Mouse (Mus musculus) E14TG2a.4 (cell line): ENCODE measurements around the gene B3galnt1.

ENCODE experiments used
- H3K27me3 ChIP-seq: 2 replicates; pipeline ENCODE4 v1.6.1; 2014; ENCODE audit warnings: low read length, control low read depth; ENCODE audit not compliant: insufficient read depth
- H3K36me3 ChIP-seq: 2 replicates; pipeline ENCODE4 v1.6.1; 2014; ENCODE audit warnings: low read length, control low read depth; ENCODE audit not compliant: insufficient read depth
- H3K4me1 ChIP-seq: replicated peaks from 2 replicates; pipeline ENCODE4 v1.6.1; 2014; ENCODE audit warnings: low read depth, low read length, control low read depth
- H3K4me3 ChIP-seq: replicated peaks from 2 replicates; pipeline ENCODE4 v1.5.1; 2014; ENCODE audit warnings: mild to moderate bottlenecking, low read length
- H3K9me3 ChIP-seq: 2 replicates; pipeline ENCODE4 v1.6.1; 2014; ENCODE audit warnings: low read length, control low read depth
- CTCF ChIP-seq: conservative IDR thresholded peaks from 2 replicates; pipeline ENCODE4 v1.5.1; 2014; ENCODE audit warnings: low read length
- NANOG ChIP-seq: IDR thresholded peaks from 2 replicates; pipeline ENCODE4 v1.6.1; 2014; ENCODE audit warnings: borderline replicate concordance, low read length, mixed read lengths
- POU5F1 ChIP-seq: IDR thresholded peaks from 2 replicates; pipeline ENCODE4 v1.6.1; 2014; ENCODE audit warnings: low read length, borderline replicate concordance

Gene B3galnt1

GRCm38 (mm10) chr3:69598261-69599165 lies at the start of gene B3galnt1:
Gene B3galnt1 (minus strand): TSS chr3:69598960.
- peaks cover 24% of the 10 kb centered on the region for H3K27me3 ChIP-seq
- H3K4me1 ChIP-seq: peaks cover 49% of the 10 kb centered on the region
- no peaks in the 10 kb centered on the region for H3K36me3 ChIP-seq
- H3K4me3 ChIP-seq: peak within 1 kb of the TSS; percentile 85
- H3K9me3 ChIP-seq: peaks cover 13% of the 10 kb centered on the region
- TF ChIP-seq POU5F1 (no peak), CTCF (no peak), NANOG (no peak)

GRCm38 (mm10) chr3:69634521-69634920 lies 35.8 kb upstream of the B3galnt1 start:
- Histone ChIP-seq H3K4me3 (no peak overlapping the region), H3K9me3 (peaks cover 4% of the 10 kb centered on the region; the same call in 1 of the 2 replicates), H3K27me3 (no peaks in the 10 kb centered on the region), H3K36me3 (no peaks in the 10 kb centered on the region), H3K4me1 (peaks cover 19% of the 10 kb centered on the region)
- TF ChIP-seq CTCF (no peak), POU5F1 (no peak), NANOG (no peak)

DNA sequence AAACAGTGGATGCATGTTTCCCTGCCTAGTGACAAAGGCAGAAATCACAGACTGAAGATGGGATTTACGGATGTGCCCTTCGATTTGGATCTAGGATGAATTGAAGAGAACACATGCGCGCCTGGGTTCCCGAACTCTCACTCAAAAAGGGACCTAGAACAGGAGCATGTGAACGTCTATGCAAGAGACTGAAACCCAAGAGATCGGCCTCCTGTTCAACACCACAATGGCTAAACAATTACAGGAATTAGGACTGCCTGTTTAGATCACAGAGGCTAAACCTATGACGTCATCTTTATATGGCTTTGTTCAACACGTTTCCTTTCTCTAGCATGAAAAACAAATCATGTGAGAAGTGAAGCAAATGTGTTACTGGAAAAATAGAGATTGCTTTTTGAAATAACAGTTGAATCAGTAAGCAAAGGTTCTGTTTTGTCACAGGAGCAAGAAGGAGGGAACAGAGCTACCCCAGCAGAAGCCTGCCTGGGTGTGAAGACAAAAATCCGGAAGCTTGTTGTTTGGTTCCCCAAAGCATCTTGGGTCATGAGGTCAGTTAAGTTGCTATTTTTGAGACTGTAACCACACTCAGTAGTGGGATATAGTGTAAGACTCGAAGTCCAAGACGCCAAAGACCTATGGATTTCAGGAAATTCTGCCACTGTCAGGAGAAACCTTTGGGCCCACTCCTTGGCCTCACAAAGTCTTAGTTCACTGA lies 35.1 kb upstream of the B3galnt1 start:
- no peaks in the 10 kb centered on the region for H3K27me3 ChIP-seq
- H3K9me3 ChIP-seq: peaks cover 4% of the 10 kb centered on the region; the same call in 1 of the 2 replicates
- H3K4me3 ChIP-seq: no peak overlapping the region
- no peaks in the 10 kb centered on the region for H3K36me3 ChIP-seq
- TF ChIP-seq POU5F1: no peak
- no peak for TF ChIP-seq CTCF
- no peak for TF ChIP-seq NANOG
- peaks cover 19% of the 10 kb centered on the region for H3K4me1 ChIP-seq

- Histone ChIP-seq H3K27me3 (no peaks in the 10 kb centered on the region), H3K36me3 (no peaks in the 10 kb centered on the region), H3K4me1 (peaks cover 15% of the 10 kb centered on the region), H3K9me3 (peaks cover 4% of the 10 kb centered on the region; the same call in 1 of the 2 replicates), H3K4me3 (no peak overlapping the region)
- TF ChIP-seq POU5F1 (no peak), NANOG (no peak), CTCF (no peak)
Measured at GRCm38 (mm10) chr3:69626963-69627590, 28.3 kb upstream of the B3galnt1 start.

- Histone ChIP-seq H3K27me3 (no peaks in the 10 kb centered on the region), H3K36me3 (no peaks in the 10 kb centered on the region), H3K9me3 (peaks cover 4% of the 10 kb centered on the region; the same call in 1 of the 2 replicates), H3K4me3 (no peak overlapping the region), H3K4me1 (peaks cover 15% of the 10 kb centered on the region)
- TF ChIP-seq POU5F1 (no peak), NANOG (no peak), CTCF (no peak)
Measured at GRCm38 (mm10) chr3:69626213-69626962, 27.6 kb upstream of the B3galnt1 start.

DNA sequence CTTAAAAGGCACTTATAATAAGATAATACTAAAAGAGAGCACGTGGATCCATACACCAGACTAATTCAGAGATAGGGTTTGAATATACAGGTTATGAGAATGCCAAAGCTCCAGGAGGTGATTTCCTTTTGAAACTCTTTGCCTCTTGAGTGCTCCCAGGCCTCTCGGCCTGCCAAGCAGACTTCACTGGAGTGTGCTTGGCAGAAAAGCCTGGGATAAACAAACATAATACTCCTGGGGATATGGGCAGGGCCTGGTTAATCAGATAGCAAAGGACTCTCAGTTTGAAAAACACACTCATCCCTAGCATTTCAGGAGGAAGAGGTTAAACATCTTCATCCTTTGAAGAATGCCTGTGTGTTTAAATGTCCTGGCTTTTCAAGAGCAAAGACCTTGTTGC lies 25.4 kb upstream of the B3galnt1 start:
- H3K27me3 ChIP-seq: no peaks in the 10 kb centered on the region
- H3K9me3 ChIP-seq: no peaks in the 10 kb centered on the region
- H3K4me3 ChIP-seq: no peak overlapping the region
- H3K4me1 ChIP-seq: peaks cover 15% of the 10 kb centered on the region
- H3K36me3 ChIP-seq: no peaks in the 10 kb centered on the region
- no peak for TF ChIP-seq CTCF
- TF ChIP-seq POU5F1: no peak
- TF ChIP-seq NANOG: no peak

DNA sequence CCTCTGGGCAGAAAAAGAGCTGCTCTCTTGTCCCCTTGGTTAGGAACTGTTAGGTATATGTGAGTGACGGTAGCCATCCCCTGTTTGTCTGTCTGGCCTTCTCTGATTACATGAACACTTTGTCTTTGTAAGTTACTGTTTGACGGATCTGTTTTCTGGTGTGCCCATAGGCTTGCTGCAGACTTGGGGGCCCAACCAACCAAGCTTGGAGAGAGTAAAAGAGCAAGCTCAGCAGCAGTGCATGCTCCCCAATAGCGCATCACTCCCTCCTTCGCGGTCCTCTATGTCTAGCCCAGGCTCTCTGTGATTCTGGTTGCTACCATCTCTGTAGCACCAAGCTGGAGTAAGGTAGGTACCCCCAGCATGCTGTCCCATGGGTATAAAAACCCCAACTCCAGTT lies 9.1 kb upstream of the B3galnt1 start:
- Histone ChIP-seq H3K4me3 (no peak overlapping the region), H3K36me3 (no peaks in the 10 kb centered on the region), H3K9me3 (no peaks in the 10 kb centered on the region), H3K4me1 (no peaks in the 10 kb centered on the region), H3K27me3 (no peaks in the 10 kb centered on the region)
- TF ChIP-seq CTCF (no peak), POU5F1 (no peak), NANOG (no peak)

DNA sequence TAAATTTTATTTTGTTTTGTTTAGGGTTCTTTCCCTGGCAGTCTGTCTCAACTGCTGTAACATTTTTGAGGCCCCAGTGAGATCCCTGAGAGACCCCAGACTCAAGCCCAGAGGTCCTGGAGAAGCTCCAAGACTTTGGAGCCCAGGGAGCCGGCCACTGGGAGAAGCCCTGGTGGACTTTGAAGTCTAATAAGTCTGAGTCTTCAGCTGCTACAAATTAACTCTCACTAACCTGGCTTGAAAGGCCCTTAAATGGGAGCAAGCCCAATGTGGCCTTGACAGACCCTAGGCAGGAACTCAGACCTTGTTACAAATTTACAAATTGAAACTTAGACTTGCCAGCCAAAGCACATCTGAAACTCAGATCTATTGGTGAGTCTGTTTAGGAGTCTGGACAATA lies 8.7 kb upstream of the B3galnt1 start:
- Histone ChIP-seq H3K4me1 (no peaks in the 10 kb centered on the region), H3K9me3 (no peaks in the 10 kb centered on the region), H3K4me3 (no peak overlapping the region), H3K36me3 (no peaks in the 10 kb centered on the region), H3K27me3 (no peaks in the 10 kb centered on the region)
- no peak for TF ChIP-seq CTCF
